Comparison of ENCODE assay signal across 8 mouse cellular contexts in genomic region chr8:11007001-11007580, GRCm38 (mm10). TPM values are rescaled to one million over a fixed set of nuclear protein-coding genes. Genes with fewer than 3 reads are reported as not detected.
DNase-seq lines count a peak whose midpoint lies in the region; ATAC-seq lines count a peak whose summit lies in the region.

No protein-coding gene starts in this region.

- H3K4me2 ChIP-seq in intestine, embryonic 16.5 days (ENCODE audit: low read depth, low read length) = peak overlapping the region; percentile 85

- H3K36me3 ChIP-seq in intestine, embryonic 16.5 days (ENCODE audit: control insufficient read depth, insufficient read depth, low read length) = peaks cover 5% of the 10 kb centered on the region; the same call in 1 of the 2 replicates
- peaks cover 36% of the 10 kb centered on the region for H3K36me3 ChIP-seq in midbrain, embryonic 10.5 days

- H3K4me3 ChIP-seq in intestine, embryonic 16.5 days (ENCODE audit: low read length) = peak overlapping the region; percentile 90
- peak overlapping the region; percentile 94 for H3K4me3 ChIP-seq in midbrain, embryonic 10.5 days

- H3K9ac ChIP-seq in intestine, embryonic 16.5 days (ENCODE audit: low read depth, low read length) = peak overlapping the region; percentile 91

- ATAC-seq in intestine, embryonic 16.5 days = peak; percentile 43

- no peaks in the 10 kb centered on the region for H3K27me3 ChIP-seq in intestine, embryonic 16.5 days (replicated peaks; ENCODE audit: control insufficient read depth, insufficient read depth, low read length)
- peaks cover 17% of the 10 kb centered on the region; the same call in 1 of the 2 replicates for H3K27me3 ChIP-seq in midbrain, embryonic 10.5 days (ENCODE audit: low read depth, poor library complexity, severe bottlenecking)

- peak overlapping the region; percentile 96 for H3K27ac ChIP-seq in intestine, embryonic 16.5 days (ENCODE audit: low read length)
- H3K27ac ChIP-seq in midbrain, embryonic 10.5 days (replicated peaks) = peak overlapping the region; percentile 99

- peak; percentile 86 to 88 for DNase-seq in adrenal gland, adult 18-20 months (ENCODE audit: low spot score in 2 of 2)
- DNase-seq in embryo, embryonic 11 days = peak; percentile 94
- peak; percentile 85 to 86 for DNase-seq in gastrocnemius, postnatal 36 days
- DNase-seq in left cerebral cortex, postnatal 36 days (ENCODE audit: low spot score in 2 of 2) = peak; percentile 89 to 90
- DNase-seq in midbrain, embryonic 10.5 days (ENCODE audit: low spot score) = peak; percentile 90
- DNase-seq in right cerebral cortex, postnatal 36 days (ENCODE audit: low spot score in 2 of 2) = peak; percentile 84 to 85
- DNase-seq in yolk sac, embryonic 10.5 days (ENCODE audit: low spot score) = peak; percentile 86

- peaks cover 52% of the 10 kb centered on the region for H3K4me1 ChIP-seq in intestine, embryonic 16.5 days (ENCODE audit: control insufficient read depth, insufficient read depth, low read length)
- H3K4me1 ChIP-seq in midbrain, embryonic 10.5 days = peaks cover 87% of the 10 kb centered on the region

- H3K9me3 ChIP-seq in intestine, embryonic 16.5 days (ENCODE audit: control insufficient read depth, low read length) = no peaks in the 10 kb centered on the region
- no peaks in the 10 kb centered on the region for H3K9me3 ChIP-seq in midbrain, embryonic 10.5 days (replicated peaks)

- under 1% methylated on average over 56 of the region's 56 CpGs for WGBS in intestine, embryonic 16.5 days
- WGBS in midbrain, embryonic 10.5 days = 0% methylated on average over 50 of the region's 56 CpGs

- intact Hi-C loops in gastrocnemius, postnatal 36 days (cut with DNase I) = loop anchor here (2.0 to 5.0 kb wide), 4 partner anchors 45 to 570 kb away; no protein-coding TSS in a partner anchor
- intact Hi-C loops in left cerebral cortex, postnatal 36 days (cut with DNase I) = loop anchor here (5.0 to 10.0 kb wide), 3 partner anchors 142 to 195 kb away; no protein-coding TSS in a partner anchor

RNA-seq across cellular contexts. Expression of gene Irs2, which starts 1.2 kb away (rescaled TPM):
- total RNA-seq in adrenal gland, adult 18-20 months (2021) = 10 to 100 TPM; 34.3 to 52.8 TPM
- 10 to 100 TPM; 17.9 to 18.9 TPM for total RNA-seq in gastrocnemius, postnatal 36 days (2021)
- 4.4 and 4.7 TPM in 2 replicates for polyA plus RNA-seq in intestine, embryonic 16.5 days (2015; fragmentation: Nextera tagmentation; extraction: Ambion mirVana)
- total RNA-seq in left cerebral cortex, postnatal 36 days (2021) = 10 to 100 TPM; 49.7 to 66.6 TPM
- polyA plus RNA-seq in midbrain, embryonic 10.5 days (2016; fragmentation: Nextera tagmentation; extraction: Ambion mirVana) = 5.6 and 5.9 TPM in 2 replicates

Comparison
In these comparisons a context has a peak if more than half of its experiments do, and no peak if none do; other contexts are left out.
1. Peak in every context shown above with its lines: DNase-seq, ATAC-seq, H3K4me3 ChIP-seq and H3K27ac ChIP-seq.